Mouse (Mus musculus): ENCODE data around the gene Slc12a8. TPM values are rescaled to one million over a fixed set of nuclear protein-coding genes. Genes with fewer than 3 reads are reported as not detected.

The Slc12a8 gene
- polyA plus RNA-seq, 1 experiment: 3.7 TPM

DNA sequence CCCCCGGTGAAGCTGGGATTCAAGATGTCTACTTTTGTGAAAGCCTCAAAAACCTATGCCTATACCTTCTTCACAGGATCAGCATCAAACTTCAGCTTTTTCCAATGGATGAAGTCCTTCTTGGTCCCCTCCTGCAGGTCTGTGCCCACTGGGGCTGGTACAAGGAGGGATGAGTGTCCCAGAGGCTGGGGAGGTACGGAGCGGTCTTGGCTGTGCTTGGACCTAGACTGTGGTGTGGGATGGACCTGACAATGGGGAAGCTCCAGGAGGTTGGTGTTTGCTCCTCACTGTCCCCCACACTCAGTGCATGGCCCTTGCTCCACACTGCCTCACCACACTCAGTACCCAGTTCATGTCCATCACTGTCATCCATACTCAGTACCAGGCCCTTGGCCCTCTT, 141.0 kb downstream of the Slc12a8 start:
- H3K27ac ChIP-seq (ENCODE audit: control insufficient read depth, insufficient read depth, low read depth, low read length, poor library complexity): no peak overlapping the region
- TF ChIP-seq POLR2A (IDR thresholded peaks at IDR 0.05; ENCODE audit: borderline replicate concordance, control insufficient read depth, low read depth, low read length) (no peak), CTCF (IDR thresholded peaks at IDR 0.05; ENCODE audit: control insufficient read depth, insufficient read depth, low read length) (no peak)
- H3K4me1 ChIP-seq (ENCODE audit: control insufficient read depth, insufficient read depth, low read length): no peaks in the 10 kb centered on the region
- WGBS: 85% methylated on average over 3 of the region's 3 CpGs
- no peak overlapping the region for H3K4me3 ChIP-seq (replicated peaks; ENCODE audit: control insufficient read depth, low read depth, low read length)

GRCm38 (mm10) chr16:33659521-33659920, 142.4 kb downstream of the Slc12a8 start:
- Histone ChIP-seq H3K4me1 (ENCODE audit: control insufficient read depth, insufficient read depth, low read length) (no peaks in the 10 kb centered on the region), H3K4me3 (replicated peaks; ENCODE audit: control insufficient read depth, low read depth, low read length) (no peak overlapping the region), H3K27ac (ENCODE audit: control insufficient read depth, insufficient read depth, low read depth, low read length, poor library complexity) (no peak overlapping the region)
- WGBS: 86% methylated on average over 5 of the region's 5 CpGs
- no peak for TF ChIP-seq CTCF (IDR thresholded peaks at IDR 0.05; ENCODE audit: control insufficient read depth, insufficient read depth, low read length)
- TF ChIP-seq POLR2A (IDR thresholded peaks at IDR 0.05; ENCODE audit: borderline replicate concordance, control insufficient read depth, low read depth, low read length): no peak

DNA sequence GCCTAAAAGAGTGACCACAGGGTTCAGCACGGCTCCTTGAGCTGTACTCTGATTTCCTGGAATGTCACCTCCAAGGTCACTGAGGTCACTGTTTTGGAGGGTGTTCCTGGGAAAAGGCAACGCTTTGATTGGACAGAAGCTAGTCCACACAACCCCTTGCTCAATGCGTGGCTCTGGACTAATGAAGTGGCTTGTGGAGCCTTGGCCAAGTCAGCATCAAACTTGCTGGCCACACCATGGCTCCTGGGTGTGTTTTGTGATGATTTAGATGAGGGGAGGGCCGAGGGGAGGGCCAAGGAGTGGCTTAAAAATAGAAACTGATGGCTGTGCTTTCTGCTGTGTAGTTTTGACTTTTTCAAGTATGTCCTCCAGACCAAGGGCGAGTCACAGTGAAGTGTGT, 143.0 kb downstream of the Slc12a8 start:
- H3K4me1 ChIP-seq (ENCODE audit: control insufficient read depth, insufficient read depth, low read length): no peaks in the 10 kb centered on the region
- WGBS: 66% methylated on average over 5 of the region's 5 CpGs
- H3K27ac ChIP-seq (ENCODE audit: control insufficient read depth, insufficient read depth, low read depth, low read length, poor library complexity): no peak overlapping the region
- TF ChIP-seq CTCF (IDR thresholded peaks at IDR 0.05; ENCODE audit: control insufficient read depth, insufficient read depth, low read length) (no peak), POLR2A (IDR thresholded peaks at IDR 0.05; ENCODE audit: borderline replicate concordance, control insufficient read depth, low read depth, low read length) (no peak)
- H3K4me3 ChIP-seq (replicated peaks; ENCODE audit: control insufficient read depth, low read depth, low read length): no peak overlapping the region

- 86% methylated on average over 10 of the region's 10 CpGs for WGBS
These were observed 145.7 kb downstream of the Slc12a8 start for GRCm38 (mm10) chr16:33662841-33663240.

GRCm38 (mm10) chr16:33666226-33666625, 149.1 kb downstream of the Slc12a8 start:
- no peak overlapping the region for H3K4me3 ChIP-seq (replicated peaks; ENCODE audit: control insufficient read depth, low read depth, low read length)
- WGBS: 84% methylated on average over 6 of the region's 6 CpGs
- TF ChIP-seq CTCF (IDR thresholded peaks at IDR 0.05; ENCODE audit: control insufficient read depth, insufficient read depth, low read length) (no peak), POLR2A (IDR thresholded peaks at IDR 0.05; ENCODE audit: borderline replicate concordance, control insufficient read depth, low read depth, low read length) (no peak)
- H3K4me1 ChIP-seq (ENCODE audit: control insufficient read depth, insufficient read depth, low read length): no peaks in the 10 kb centered on the region
- H3K27ac ChIP-seq (ENCODE audit: control insufficient read depth, insufficient read depth, low read depth, low read length, poor library complexity): no peak overlapping the region

More at GRCm38 (mm10) chr16:33662841-33663240, 145.7 kb downstream of the Slc12a8 start:
- Histone ChIP-seq H3K4me3 (replicated peaks; ENCODE audit: control insufficient read depth, low read depth, low read length) (no peak overlapping the region), H3K4me1 (ENCODE audit: control insufficient read depth, insufficient read depth, low read length) (no peaks in the 10 kb centered on the region), H3K27ac (ENCODE audit: control insufficient read depth, insufficient read depth, low read depth, low read length, poor library complexity) (no peak overlapping the region)
- TF ChIP-seq CTCF (IDR thresholded peaks at IDR 0.05; ENCODE audit: control insufficient read depth, insufficient read depth, low read length) (no peak), POLR2A (IDR thresholded peaks at IDR 0.05; ENCODE audit: borderline replicate concordance, control insufficient read depth, low read depth, low read length) (no peak)

DNA sequence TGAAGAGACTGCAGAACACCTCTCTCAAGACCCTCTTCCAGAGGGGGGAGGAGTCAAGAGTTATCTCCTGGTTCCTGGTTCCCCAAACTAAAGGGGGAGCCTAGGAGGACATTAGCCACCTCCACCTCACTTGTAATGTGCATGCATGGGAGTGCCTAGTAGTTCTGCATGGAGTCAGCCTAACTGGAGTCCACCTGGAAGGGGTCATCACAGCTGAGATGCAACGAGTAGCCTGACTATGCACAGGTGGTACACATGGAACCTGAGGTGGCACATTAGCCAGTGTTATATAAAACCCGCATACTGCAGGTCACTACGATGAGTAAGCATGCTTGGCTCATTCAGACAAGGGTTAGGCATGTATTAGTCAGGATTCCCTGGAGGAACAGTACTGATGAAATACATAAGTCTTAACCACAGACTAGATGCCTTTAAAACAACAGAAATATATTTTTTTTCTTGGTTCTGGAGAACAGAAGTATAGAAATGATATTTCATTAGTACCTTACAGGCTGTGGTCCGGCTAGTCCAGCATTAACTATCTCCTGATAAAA, 149.9 kb downstream of the Slc12a8 start:
- H3K4me1 ChIP-seq (ENCODE audit: control insufficient read depth, insufficient read depth, low read length): no peaks in the 10 kb centered on the region
- WGBS: 78% methylated on average over 4 of the region's 4 CpGs

GRCm38 (mm10) chr16:33668448-33668847, 151.3 kb downstream of the Slc12a8 start:
- WGBS: 32% methylated on average over 2 of the region's 2 CpGs
- Histone ChIP-seq H3K4me1 (ENCODE audit: control insufficient read depth, insufficient read depth, low read length) (no peaks in the 10 kb centered on the region), H3K4me3 (replicated peaks; ENCODE audit: control insufficient read depth, low read depth, low read length) (no peak overlapping the region), H3K27ac (ENCODE audit: control insufficient read depth, insufficient read depth, low read depth, low read length, poor library complexity) (no peak overlapping the region)
- TF ChIP-seq CTCF (IDR thresholded peaks at IDR 0.05; ENCODE audit: control insufficient read depth, insufficient read depth, low read length) (no peak), POLR2A (IDR thresholded peaks at IDR 0.05; ENCODE audit: borderline replicate concordance, control insufficient read depth, low read depth, low read length) (no peak)

More for the DNA sequence above, 149.9 kb downstream of the Slc12a8 start:
- H3K4me3 ChIP-seq (replicated peaks; ENCODE audit: control insufficient read depth, low read depth, low read length): no peak overlapping the region
- H3K27ac ChIP-seq (ENCODE audit: control insufficient read depth, insufficient read depth, low read depth, low read length, poor library complexity): no peak overlapping the region
- TF ChIP-seq CTCF (IDR thresholded peaks at IDR 0.05; ENCODE audit: control insufficient read depth, insufficient read depth, low read length) (no peak), POLR2A (IDR thresholded peaks at IDR 0.05; ENCODE audit: borderline replicate concordance, control insufficient read depth, low read depth, low read length) (no peak)

DNA sequence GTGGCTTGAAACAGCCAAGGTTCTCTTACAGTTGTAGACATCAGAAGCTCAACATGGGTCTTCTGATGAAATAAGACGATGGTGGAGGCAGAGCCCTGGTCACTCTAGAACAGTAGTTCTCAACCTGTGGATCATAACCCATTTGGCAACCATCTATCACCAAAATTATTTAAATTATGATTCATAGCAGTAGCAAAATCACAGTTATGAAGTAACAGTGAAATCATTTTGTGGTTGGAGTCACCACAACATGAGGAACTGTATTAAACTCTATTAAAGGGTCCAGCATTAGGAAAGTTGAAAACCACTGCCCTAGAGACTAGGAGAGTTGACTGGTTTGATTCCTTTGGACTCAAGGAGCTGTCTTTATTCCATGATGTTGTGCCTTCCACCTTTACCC, 151.9 kb downstream of the Slc12a8 start:
- Histone ChIP-seq H3K4me3 (replicated peaks; ENCODE audit: control insufficient read depth, low read depth, low read length) (no peak overlapping the region), H3K27ac (ENCODE audit: control insufficient read depth, insufficient read depth, low read depth, low read length, poor library complexity) (no peak overlapping the region), H3K4me1 (ENCODE audit: control insufficient read depth, insufficient read depth, low read length) (no peaks in the 10 kb centered on the region)
- TF ChIP-seq POLR2A (IDR thresholded peaks at IDR 0.05; ENCODE audit: borderline replicate concordance, control insufficient read depth, low read depth, low read length) (no peak), CTCF (IDR thresholded peaks at IDR 0.05; ENCODE audit: control insufficient read depth, insufficient read depth, low read length) (no peak)
- WGBS: 71% methylated on average over 1 of the region's 1 CpGs

- TF ChIP-seq POLR2A (IDR thresholded peaks at IDR 0.05; ENCODE audit: borderline replicate concordance, control insufficient read depth, low read depth, low read length) (no peak), CTCF (IDR thresholded peaks at IDR 0.05; ENCODE audit: control insufficient read depth, insufficient read depth, low read length) (no peak)
- 66% methylated on average over 3 of the region's 3 CpGs for WGBS
These were observed 153.2 kb downstream of the Slc12a8 start for GRCm38 (mm10) chr16:33670340-33670739.

More at GRCm38 (mm10) chr16:33670340-33670739, 153.2 kb downstream of the Slc12a8 start:
- Histone ChIP-seq H3K4me3 (replicated peaks; ENCODE audit: control insufficient read depth, low read depth, low read length) (no peak overlapping the region), H3K27ac (ENCODE audit: control insufficient read depth, insufficient read depth, low read depth, low read length, poor library complexity) (no peak overlapping the region), H3K4me1 (ENCODE audit: control insufficient read depth, insufficient read depth, low read length) (no peaks in the 10 kb centered on the region)

All from bone marrow, adult 2 months (tissue).